Mouse (Mus musculus) ovary, postnatal 10 days (tissue): ENCODE data around the gene Timm10.
"Not testable (repeated sequence)": the region's sequence is repeated elsewhere in the genome, so short reads cannot be mapped to it uniquely, and the experiment has no call there.

ENCODE experiments used
- DNase-seq: peaks from one replicate; pipeline ENCODE4 v3.0.0; 2022; ENCODE audit warnings: low spot score

Gene Timm10

GRCm38 (mm10) chr2:84826488-84827282 lies at the start of gene Timm10:
Gene Timm10 (plus strand): TSS chr2:84826997.
- peak; percentile 50 for DNase-seq

GRCm38 (mm10) chr2:84777706-84778105 lies 49.1 kb upstream of the Timm10 start:
- DNase-seq = no peak

GRCm38 (mm10) chr2:84779210-84779609 lies 47.6 kb upstream of the Timm10 start:
- no peak for DNase-seq

DNA sequence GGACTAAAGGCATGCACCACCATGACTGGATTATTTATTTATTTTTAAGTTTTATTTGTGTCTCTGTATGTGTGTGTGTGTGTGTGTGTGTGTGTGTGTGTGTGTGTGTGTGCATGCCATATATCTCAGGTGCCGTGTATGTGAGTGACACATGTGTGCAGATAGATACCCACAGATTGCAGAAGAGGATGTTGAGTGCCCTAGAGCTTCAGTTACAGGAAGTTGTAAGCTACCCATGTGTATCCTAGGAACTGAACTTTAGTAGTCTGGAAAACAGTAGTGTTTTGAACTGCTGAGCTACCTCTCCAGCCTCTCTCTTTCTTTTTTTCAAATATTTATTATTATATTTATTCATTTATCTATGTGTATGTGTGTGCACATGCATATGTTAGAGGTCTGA lies 43.5 kb upstream of the Timm10 start:
- no peak for DNase-seq

GRCm38 (mm10) chr2:84783840-84784566 lies 42.8 kb upstream of the Timm10 start:
- no peak for DNase-seq

- DNase-seq = no peak
These were observed 38.5 kb upstream of the Timm10 start for GRCm38 (mm10) chr2:84788316-84788715.

DNA sequence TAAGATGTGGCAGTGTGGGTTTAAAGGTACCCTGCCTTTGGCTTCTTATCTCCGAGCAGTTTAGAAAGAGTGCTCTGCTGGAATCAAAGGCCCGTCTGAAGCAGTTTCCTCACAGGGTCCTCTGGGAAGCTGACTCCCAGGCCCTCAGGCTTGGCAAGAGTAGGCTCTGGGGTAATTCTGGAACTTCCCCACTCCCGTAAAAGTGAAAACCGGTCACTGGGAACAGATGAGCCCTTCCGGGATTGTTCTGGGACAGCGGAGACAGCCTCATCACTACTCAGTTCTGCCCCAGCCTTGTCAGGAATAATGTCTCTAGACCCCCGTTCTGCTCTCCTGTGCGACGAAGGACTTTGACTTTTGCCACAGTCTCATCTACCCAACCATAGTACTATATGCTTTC lies 36.4 kb upstream of the Timm10 start:
- no peak for DNase-seq

DNA sequence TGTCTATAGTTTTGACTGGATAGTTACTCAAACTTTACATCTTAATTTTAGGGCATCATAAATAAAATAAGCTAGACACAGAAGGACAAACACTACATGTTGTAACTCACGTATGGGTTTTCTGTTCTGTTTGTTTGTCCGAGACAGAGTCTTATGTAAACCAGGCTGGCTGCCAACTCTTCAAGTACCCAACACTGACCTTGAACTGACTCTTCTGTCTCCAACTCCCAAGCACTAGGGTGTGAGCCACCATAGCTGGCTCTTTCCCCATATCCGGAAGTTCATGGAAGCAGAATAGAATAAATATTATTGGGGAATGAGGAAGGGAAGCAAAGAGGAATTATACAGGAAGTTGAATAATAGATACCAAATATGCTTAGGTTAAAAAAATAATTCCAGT lies 34.3 kb upstream of the Timm10 start:
- no peak for DNase-seq

DNA sequence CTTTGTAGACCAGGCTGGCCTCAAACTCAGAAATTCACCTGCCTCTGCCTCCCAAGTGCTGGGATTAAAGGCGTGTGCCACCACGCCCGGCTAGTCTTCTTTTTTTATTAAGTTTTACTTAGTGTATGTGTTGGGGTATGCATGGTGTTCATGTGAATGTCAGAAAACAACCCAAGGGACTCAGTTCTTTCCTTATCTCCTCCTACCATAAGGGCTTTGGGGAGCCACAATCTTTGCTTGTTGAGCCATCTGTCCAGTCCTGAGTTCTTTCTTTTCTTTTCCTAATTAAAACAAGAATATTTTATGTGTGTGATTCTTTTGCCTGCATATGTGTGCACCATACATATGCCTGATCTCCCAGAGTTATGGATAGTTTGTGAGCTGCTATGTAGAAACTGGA lies 33.6 kb upstream of the Timm10 start:
- DNase-seq = no peak

- no peak for DNase-seq
These were observed 32.9 kb upstream of the Timm10 start for GRCm38 (mm10) chr2:84793871-84794270.

GRCm38 (mm10) chr2:84797833-84798492 lies 28.8 kb upstream of the Timm10 start:
- peak; percentile 50 for DNase-seq

DNA sequence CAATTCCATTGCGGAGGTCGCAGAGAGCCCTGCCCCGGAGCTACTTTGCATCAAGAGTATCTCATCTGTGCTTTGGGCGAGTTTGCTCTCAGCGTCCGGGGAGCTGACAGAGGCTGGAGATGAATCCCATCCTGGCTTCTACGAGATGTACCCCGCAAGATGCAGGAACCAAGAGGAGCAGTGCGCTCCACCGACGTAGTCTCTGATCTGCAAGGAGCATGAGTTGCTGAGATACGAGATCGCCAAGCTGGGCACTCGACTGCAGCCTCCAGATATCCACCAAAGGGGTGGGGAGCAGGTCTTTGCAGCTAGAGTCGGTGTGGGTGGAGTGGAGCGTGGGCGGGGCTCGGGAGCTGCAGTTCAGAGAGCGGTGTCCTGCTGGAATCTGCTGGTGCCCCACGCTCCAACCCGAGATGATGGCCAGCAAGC lies 28.3 kb upstream of the Timm10 start, which contains the start of gene Ube2l6:
TSS of gene Ube2l6 (plus strand) at position 336 of the 429 bp plus-strand sequence.
- DNase-seq = no peak

- DNase-seq = no peak
These were observed 27.7 kb upstream of the Timm10 start for GRCm38 (mm10) chr2:84799041-84799561.

DNA sequence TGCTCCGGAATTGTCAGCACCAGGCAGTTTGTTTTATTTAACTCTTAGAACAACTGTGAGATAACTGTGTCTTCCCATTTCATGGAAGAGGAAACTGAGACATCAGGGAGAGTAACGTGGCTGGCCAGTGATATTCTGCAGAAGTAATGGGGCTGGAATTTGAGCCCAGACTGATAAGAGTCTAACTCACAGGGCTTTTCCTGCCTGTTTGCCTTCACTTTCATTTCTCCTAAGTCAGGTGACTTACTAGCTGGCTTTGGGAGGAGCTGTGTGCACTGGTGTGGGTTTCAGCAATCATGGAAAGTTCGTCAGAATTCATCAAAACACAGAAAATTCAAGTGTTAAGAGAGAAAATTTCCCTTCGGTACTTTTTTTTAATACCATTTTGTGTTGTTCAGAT lies 26.5 kb upstream of the Timm10 start:
- DNase-seq = no peak

DNA sequence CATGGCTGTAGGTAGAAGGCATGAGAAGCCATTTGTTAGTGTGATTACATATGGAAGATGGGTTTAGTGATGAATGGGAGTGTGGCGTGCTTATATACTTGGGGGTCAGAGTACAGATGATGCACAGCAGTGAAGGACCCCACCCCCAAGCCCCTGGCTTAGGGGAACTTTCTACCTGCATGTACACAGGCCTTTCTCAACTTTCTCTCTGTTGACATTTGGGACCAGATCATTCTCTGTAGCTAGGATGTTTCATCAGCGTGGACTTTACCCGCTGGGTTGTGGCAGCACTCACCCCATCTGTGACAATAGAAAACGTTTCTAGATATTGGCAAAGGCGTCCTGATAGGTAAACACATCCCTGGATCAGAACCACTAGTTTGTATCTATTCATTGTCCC lies 25.6 kb upstream of the Timm10 start:
- DNase-seq = not testable (repeated sequence)

GRCm38 (mm10) chr2:84803963-84804362 lies 22.8 kb upstream of the Timm10 start:
- no peak for DNase-seq

DNA sequence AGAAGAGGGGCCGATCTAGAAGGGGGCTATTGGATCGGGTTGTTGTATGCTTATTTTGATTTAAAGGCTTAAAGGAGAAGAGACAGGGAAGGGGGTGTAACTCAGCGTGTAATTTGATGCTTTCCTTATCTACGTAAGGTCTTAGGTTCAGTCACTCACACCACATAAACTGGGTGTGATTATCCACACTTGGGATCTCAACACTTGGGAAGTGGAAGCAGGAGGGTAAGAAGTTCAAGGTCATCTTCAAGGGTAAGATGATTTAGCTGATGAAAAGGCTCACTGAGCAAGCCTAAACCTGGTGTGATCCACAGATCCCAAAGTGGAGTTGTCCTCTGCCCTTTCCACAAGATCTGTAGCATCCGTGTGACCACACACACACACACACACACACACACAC lies 20.3 kb upstream of the Timm10 start:
- DNase-seq = no peak

- DNase-seq = no peak
These were observed 17.5 kb upstream of the Timm10 start for GRCm38 (mm10) chr2:84809330-84809729.

DNA sequence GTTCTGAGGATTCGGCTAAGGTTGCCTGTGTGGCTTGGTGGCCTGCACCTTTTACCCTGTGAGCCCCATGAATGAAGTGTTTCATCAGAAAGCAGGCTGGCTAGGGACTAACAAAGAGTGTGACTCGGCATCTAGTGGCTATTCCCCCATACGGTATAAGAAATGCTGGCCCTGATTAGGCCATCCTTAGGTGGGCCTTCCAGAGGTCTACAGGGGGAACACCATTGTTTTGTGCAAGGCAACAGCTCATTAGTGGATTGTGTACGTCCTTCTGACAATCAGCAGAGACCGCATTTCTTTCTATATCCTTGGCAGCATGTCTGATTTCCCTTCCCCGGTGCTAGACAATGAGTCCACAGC lies 16.3 kb upstream of the Timm10 start:
- no peak for DNase-seq

DNA sequence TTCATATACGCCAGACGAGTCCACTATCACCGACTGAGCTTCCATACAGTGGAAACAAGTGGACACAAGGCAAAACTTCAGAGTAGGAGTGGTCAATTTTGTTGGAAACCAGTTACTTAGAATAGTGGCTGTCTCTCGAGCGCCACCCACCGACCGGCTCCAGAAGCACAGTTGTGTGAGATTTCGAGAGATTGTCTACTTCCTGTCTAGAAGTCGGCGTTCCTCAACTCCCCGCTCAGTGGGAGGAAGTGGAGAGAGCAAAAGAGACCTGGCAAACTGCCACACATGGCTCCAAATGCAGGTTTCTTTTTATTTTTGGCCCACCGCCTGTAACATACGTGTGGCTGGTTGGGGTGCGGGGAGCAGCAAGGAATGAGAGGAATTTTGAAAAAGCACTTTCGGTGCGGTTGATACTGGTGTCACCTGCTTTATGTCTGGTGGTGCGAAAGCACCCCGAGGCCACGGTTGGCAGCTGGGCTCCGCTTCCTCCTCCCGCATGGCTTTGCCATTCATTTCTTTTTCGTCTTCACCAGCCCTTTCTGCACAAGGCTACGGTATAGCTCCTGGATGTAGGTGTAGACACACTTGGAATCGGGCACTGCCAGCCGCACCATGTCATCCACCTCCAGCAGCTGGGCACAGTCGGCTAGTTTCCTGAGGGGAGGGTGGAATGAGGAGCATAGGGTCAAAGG lies 15.8 kb upstream of the Timm10 start:
- peak; percentile 63 for DNase-seq

- DNase-seq = no peak
These were observed 14.9 kb upstream of the Timm10 start for GRCm38 (mm10) chr2:84811880-84812279.

GRCm38 (mm10) chr2:84812676-84813075 lies 14.1 kb upstream of the Timm10 start:
- DNase-seq = no peak
